Mouse (Mus musculus) heart, embryonic 11.5 days (tissue): Measurements from ENCODE around the gene Cpt2. TPM values are rescaled to one million over a fixed set of nuclear protein-coding genes. Genes with fewer than 3 reads are reported as not detected.

ENCODE experiments used
- ATAC-seq: fragments of 200-750 bp; cut with Nextera tagmentation; replicated peaks from 2 replicates; pipeline ENCODE4 v1.8.0; 2017; ENCODE audit warnings: moderate library complexity; ENCODE audit not compliant: insufficient number of reproducible peaks, low FRiP score, low TSS enrichment
- H3K27ac ChIP-seq: fragments of 300-500 bp; sonication (generic); 2 replicates; pipeline ENCODE4 v1.5.1; 2014; ENCODE audit warnings: mild to moderate bottlenecking, low read depth, low read length
- H3K27me3 ChIP-seq: fragments of 300-500 bp; sonication (generic); 2 replicates; pipeline ENCODE4 v1.6.1; 2014; ENCODE audit warnings: mild to moderate bottlenecking, low read length, mixed read lengths; ENCODE audit not compliant: control insufficient read depth, insufficient read depth
- H3K36me3 ChIP-seq: fragments of 300-500 bp; sonication (generic); 2 replicates; pipeline ENCODE4 v1.6.1; 2014; ENCODE audit warnings: mild to moderate bottlenecking, low read length, moderate library complexity, mixed read lengths; ENCODE audit not compliant: control insufficient read depth, insufficient read depth
- H3K4me1 ChIP-seq: fragments of 300-500 bp; sonication (generic); 2 replicates; pipeline ENCODE4 v1.6.1; 2014; ENCODE audit warnings: low read length; ENCODE audit not compliant: control insufficient read depth, insufficient read depth
- H3K4me2 ChIP-seq: fragments of 300-500 bp; sonication (generic); 2 replicates; pipeline ENCODE4 v1.6.1; 2014; ENCODE audit warnings: mild to moderate bottlenecking, moderate library complexity
- H3K4me3 ChIP-seq: fragments of 300-500 bp; sonication (generic); 2 replicates; pipeline ENCODE4 v1.5.1; 2014; ENCODE audit warnings: low read depth, low read length
- H3K9ac ChIP-seq: fragments of 300-500 bp; sonication (generic); 2 replicates; pipeline ENCODE4 v1.6.1; 2014; ENCODE audit warnings: mild to moderate bottlenecking, low read depth, low read length, moderate library complexity
- H3K9me3 ChIP-seq: fragments of 300-500 bp; sonication (generic); replicated peaks from 2 replicates; pipeline ENCODE4 v1.6.1; 2016; ENCODE audit warnings: low read length; ENCODE audit not compliant: control insufficient read depth
- WGBS: fragments of 180-500 bp; shearing (Covaris S2); extraction: QIAGEN DNeasy Blood & Tissue Kit; methylation state at CpG from one replicate; pipeline ENCODE4 v1.1.7; 2014; ENCODE audit not compliant: insufficient replicate concordance; 5-methylcytosine and 5-hydroxymethylcytosine counted together
- polyA plus RNA-seq: library from polyadenylated mRNA; unstranded; fragments of >200 nt; fragmentation: Nextera tagmentation; extraction: Ambion mirVana; gene quantifications from 2 replicates; pipeline ENCODE4 v1.2.1, GENCODE M21; 2014

Cpt2 gene
- polyA plus RNA-seq: 58.2 and 66.2 TPM in 2 replicates

DNA sequence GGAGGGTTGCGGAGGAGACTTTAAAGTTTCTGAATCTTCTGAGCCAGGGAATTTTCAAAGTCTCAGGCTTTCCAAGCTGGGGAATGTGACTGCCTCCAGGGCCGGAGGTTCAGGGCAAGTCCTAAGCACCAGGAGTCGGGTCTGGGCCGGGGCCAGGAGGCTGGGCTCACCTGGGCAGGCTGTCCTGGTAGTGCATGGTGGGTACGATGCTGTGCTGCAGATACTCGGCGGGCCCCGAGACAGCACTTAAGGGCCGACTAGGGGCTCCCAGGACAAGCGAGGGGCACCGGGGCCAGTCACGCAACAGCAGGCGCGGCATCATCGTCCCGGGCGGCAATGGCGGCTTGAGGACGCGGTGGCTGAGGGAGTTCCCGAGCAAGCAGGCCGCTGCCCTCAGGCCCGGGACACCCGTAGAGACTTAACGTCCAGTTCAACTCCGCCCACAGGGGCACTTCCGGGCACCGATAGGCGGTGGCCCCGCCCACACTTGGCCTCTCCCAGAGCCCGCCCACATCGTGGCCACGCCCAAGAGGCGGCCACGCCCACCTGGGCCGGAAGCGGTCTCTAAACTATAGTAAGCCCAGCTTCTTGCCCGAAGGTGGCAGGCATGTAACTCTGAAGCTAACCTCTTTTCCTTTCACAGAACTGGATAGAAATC lies at the start of gene Cpt2:
TSS of gene Cpt2 (minus strand) at position 466 of the 658 bp plus-strand sequence.
- H3K4me2 ChIP-seq: peak within 1 kb of the TSS; percentile 92
- peak within 1 kb of the TSS; percentile 92 for H3K9ac ChIP-seq
- WGBS: 1% methylated on average over 38 of the region's 38 CpGs
- no peaks in the 10 kb centered on the region for H3K27me3 ChIP-seq
- no peaks in the 10 kb centered on the region for H3K36me3 ChIP-seq
- H3K9me3 ChIP-seq: no peaks in the 10 kb centered on the region
- peaks cover 10% of the 10 kb centered on the region for H3K4me1 ChIP-seq
- peak within 1 kb of the TSS; percentile 71; the same call in 1 of the 2 replicates for H3K27ac ChIP-seq
- peak; percentile 96 for ATAC-seq
- peak within 1 kb of the TSS; percentile 84 for H3K4me3 ChIP-seq

DNA sequence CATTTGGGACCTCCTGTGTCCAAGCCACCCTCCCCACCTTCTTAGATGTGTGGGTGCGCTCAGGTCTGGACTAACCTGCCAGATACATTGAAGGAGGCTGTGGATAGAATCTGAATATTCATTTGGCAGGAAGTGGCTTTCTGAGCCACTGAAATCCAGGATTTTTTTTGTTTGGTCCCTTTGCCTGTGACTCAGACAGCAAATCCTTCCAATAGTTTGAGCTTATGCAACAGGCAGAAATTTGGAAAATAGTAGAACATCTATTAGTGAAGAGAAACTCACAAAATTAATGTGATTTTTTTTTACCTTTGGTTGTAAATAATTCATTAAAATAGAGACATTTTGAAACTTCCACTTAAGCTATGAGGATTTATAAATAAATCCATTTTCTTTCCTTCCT lies 47.8 kb upstream of the Cpt2 start:
- no peaks in the 10 kb centered on the region for H3K36me3 ChIP-seq
- WGBS: 86% methylated on average over 1 of the region's 1 CpGs
- no peak overlapping the region for H3K9ac ChIP-seq
- no peaks in the 10 kb centered on the region for H3K9me3 ChIP-seq
- no peak overlapping the region for H3K4me2 ChIP-seq
- H3K4me1 ChIP-seq: no peaks in the 10 kb centered on the region
- no peak overlapping the region for H3K4me3 ChIP-seq
- ATAC-seq: no peak
- no peak overlapping the region for H3K27ac ChIP-seq
- H3K27me3 ChIP-seq: peaks cover 6% of the 10 kb centered on the region; the same call in 1 of the 2 replicates

GRCm38 (mm10) chr4:107969781-107970180 lies 46.4 kb upstream of the Cpt2 start:
- Histone ChIP-seq H3K36me3 (no peaks in the 10 kb centered on the region), H3K4me2 (no peak overlapping the region), H3K9me3 (no peaks in the 10 kb centered on the region), H3K4me3 (no peak overlapping the region), H3K27ac (no peak overlapping the region), H3K27me3 (peaks cover 6% of the 10 kb centered on the region; the same call in 1 of the 2 replicates), H3K9ac (no peak overlapping the region), H3K4me1 (no peaks in the 10 kb centered on the region)
- ATAC-seq: no peak

DNA sequence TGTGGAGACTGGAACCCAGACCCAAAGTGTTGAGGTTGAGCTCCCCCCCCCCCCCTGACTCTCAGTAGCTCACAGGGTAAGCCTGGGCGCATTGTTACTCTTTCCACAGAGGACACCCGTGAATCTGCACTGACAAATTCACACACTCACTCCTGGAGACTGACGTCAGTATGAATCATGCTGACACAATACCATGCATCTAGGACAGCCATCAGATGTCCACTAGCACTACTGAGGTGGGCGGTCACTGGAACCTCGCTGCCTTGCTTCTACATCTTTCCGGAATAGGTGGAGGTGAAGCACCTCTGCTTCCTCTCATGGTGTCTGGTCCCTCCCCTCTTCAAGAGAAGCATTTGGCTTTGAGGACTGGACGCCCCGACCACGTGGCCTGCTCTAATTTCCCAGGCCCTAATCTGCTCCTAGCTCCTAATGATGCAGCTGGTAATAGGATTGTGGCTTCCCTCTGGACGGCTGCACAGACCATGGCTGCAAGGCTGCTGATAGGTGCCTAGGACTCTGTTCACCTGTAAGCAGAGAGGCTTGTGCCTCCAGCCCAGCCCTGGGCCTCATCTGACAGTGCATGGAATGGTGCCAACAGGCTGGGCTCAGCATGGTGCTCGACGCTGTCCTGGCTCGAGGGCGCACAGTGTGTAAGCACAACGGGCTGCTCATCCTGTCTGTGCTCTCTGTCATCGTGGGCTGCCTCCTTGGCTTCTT lies 44.7 kb upstream of the Cpt2 start, which contains the start of gene Slc1a7:
TSS of gene Slc1a7 (plus strand) at position 367 of the 717 bp plus-strand sequence.
- Histone ChIP-seq H3K36me3 (no peaks in the 10 kb centered on the region), H3K4me3 (no peak within 1 kb of the TSS), H3K9ac (no peak within 1 kb of the TSS), H3K27ac (no peak within 1 kb of the TSS), H3K4me1 (no peaks in the 10 kb centered on the region), H3K4me2 (no peak within 1 kb of the TSS), H3K9me3 (no peaks in the 10 kb centered on the region), H3K27me3 (peaks cover 6% of the 10 kb centered on the region; the same call in 1 of the 2 replicates)
- WGBS: 79% methylated on average over 16 of the region's 16 CpGs
- no peak; the same call in 1 of the 2 replicates for ATAC-seq

GRCm38 (mm10) chr4:107966416-107967109 lies 43.2 kb upstream of the Cpt2 start:
- WGBS: 30% methylated on average over 5 of the region's 5 CpGs
- no peak overlapping the region for H3K4me3 ChIP-seq
- H3K4me1 ChIP-seq: peaks cover 8% of the 10 kb centered on the region
- no peak overlapping the region for H3K9ac ChIP-seq
- peaks cover 6% of the 10 kb centered on the region; the same call in 1 of the 2 replicates for H3K27me3 ChIP-seq
- H3K27ac ChIP-seq: no peak overlapping the region
- no peaks in the 10 kb centered on the region for H3K9me3 ChIP-seq
- ATAC-seq: no peak
- no peaks in the 10 kb centered on the region for H3K36me3 ChIP-seq
- H3K4me2 ChIP-seq: no peak overlapping the region

GRCm38 (mm10) chr4:107962792-107963191 lies 39.4 kb upstream of the Cpt2 start:
- ATAC-seq: no peak
- WGBS: 85% methylated on average over 2 of the region's 2 CpGs
- H3K36me3 ChIP-seq: no peaks in the 10 kb centered on the region
- H3K27ac ChIP-seq: peak overlapping the region; percentile 92
- no peak overlapping the region for H3K4me3 ChIP-seq
- H3K4me2 ChIP-seq: no peak overlapping the region
- peaks cover 13% of the 10 kb centered on the region for H3K27me3 ChIP-seq
- H3K4me1 ChIP-seq: peaks cover 11% of the 10 kb centered on the region
- no peak overlapping the region for H3K9ac ChIP-seq
- no peaks in the 10 kb centered on the region for H3K9me3 ChIP-seq

DNA sequence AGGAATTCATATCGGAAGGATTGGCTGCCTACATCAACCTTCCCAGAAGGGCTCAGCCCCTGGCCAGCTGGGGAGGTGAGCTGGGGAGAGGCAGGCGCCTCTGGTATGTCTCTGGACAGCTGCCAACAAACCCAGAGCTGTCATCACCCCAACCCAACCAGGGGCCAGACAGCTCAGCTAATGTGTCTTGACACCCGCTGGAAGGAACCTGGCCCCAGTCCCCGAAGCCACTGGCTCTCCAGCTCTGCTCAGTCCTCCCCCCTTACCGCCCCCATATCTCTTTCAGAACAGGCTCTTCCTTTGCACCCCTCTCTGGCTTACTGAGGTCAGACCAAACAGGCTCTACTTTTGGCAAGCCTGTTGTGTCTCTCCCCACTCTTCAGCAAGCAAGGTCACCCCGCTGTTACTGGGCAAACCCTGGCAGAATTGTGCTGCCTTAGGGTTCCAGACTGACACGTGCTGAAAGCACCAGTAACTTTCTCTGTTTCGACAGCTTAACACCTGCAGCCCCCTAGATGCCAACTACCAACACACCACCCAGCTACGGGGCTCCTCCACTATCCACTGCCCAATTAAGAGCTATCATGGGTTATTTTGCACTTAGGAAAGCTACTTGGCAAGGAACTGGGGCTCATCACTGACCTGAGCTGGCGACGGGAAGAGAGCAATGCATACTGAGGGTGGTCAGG lies 38.8 kb upstream of the Cpt2 start:
- no peak overlapping the region for H3K9ac ChIP-seq
- H3K36me3 ChIP-seq: no peaks in the 10 kb centered on the region
- WGBS: 17% methylated on average over 11 of the region's 11 CpGs
- peak; percentile 89 for ATAC-seq
- peaks cover 11% of the 10 kb centered on the region for H3K4me1 ChIP-seq
- H3K27ac ChIP-seq: peak overlapping the region; percentile 92
- H3K27me3 ChIP-seq: peaks cover 13% of the 10 kb centered on the region
- H3K4me3 ChIP-seq: no peak overlapping the region
- H3K9me3 ChIP-seq: no peaks in the 10 kb centered on the region
- H3K4me2 ChIP-seq: no peak overlapping the region; the same call in 1 of the 2 replicates

DNA sequence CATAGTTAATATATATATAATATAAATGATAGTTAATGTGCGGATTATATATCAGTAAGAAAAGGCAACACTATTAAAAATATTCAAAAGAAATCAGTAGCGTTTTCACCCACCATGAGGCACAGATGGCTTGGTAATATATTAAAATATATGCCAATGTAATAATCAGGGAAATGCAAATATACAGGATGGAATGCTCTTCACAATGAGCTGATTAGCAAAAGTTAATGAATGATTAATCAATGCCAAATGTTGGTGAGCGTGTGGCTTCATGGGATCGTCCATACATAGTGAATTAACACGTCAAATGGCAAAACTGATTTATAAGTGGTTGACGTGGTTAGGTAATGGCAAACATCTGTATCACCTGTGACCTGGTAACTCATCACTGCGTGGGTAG lies 35.1 kb upstream of the Cpt2 start:
- Histone ChIP-seq H3K27ac (no peak overlapping the region), H3K36me3 (no peaks in the 10 kb centered on the region), H3K4me1 (peaks cover 11% of the 10 kb centered on the region), H3K4me2 (no peak overlapping the region), H3K9ac (no peak overlapping the region), H3K27me3 (peaks cover 13% of the 10 kb centered on the region), H3K9me3 (no peaks in the 10 kb centered on the region), H3K4me3 (no peak overlapping the region)
- 80% methylated on average over 7 of the region's 7 CpGs for WGBS
- no peak for ATAC-seq
